Mouse (Mus musculus) CH12.LX (cell line): Measurements from ENCODE around the gene P2rx1. TPM values are rescaled to one million over a fixed set of nuclear protein-coding genes. Genes with fewer than 3 reads are reported as not detected.

Source experiments
- DNase-seq: peaks from one replicate; pipeline ENCODE4 v3.0.0-alpha.2; 2013; ENCODE audit errors: extremely low read depth
- H3K27ac ChIP-seq: 2 replicates; pipeline ENCODE4 v1.5.1; 2012; ENCODE audit warnings: low read depth, mild to moderate bottlenecking, control low read depth, moderate library complexity; ENCODE audit not compliant: insufficient read depth
- H3K27me3 ChIP-seq: replicated peaks from 2 replicates; pipeline ENCODE3; 2012; ENCODE audit warnings: inconsistent platforms
- H3K36me3 ChIP-seq, 2 experiments: replicated peaks in 1 of 2; 2 replicates each; pipeline versions ENCODE3 to v1.6.1; 2012; ENCODE audit warnings: inconsistent platforms in 1 of 2, low read length in 1 of 2, mild to moderate bottlenecking in 1 of 2, mixed read lengths in 1 of 2, moderate library complexity in 1 of 2; ENCODE audit not compliant: control insufficient read depth in 1 of 2, insufficient read depth in 1 of 2
- H3K4me1 ChIP-seq, 2 experiments: 2 replicates each; pipeline ENCODE4 v1.6.1; 2012; ENCODE audit warnings: inconsistent platforms in 1 of 2, moderate library complexity in 1 of 2; ENCODE audit not compliant: insufficient read depth in 2 of 2, control insufficient read depth in 1 of 2
- H3K4me2 ChIP-seq: 2 replicates; pipeline ENCODE4 v1.6.1; 2012; ENCODE audit warnings: low read depth, mild to moderate bottlenecking, control low read depth; ENCODE audit not compliant: poor library complexity, insufficient read depth, severe bottlenecking
- H3K4me3 ChIP-seq, 3 experiments: fragments of 150-350 bp in 1 of 3; sonication (generic) in 1 of 3; replicated peaks in 1 of 3; 2 replicates each; pipeline versions ENCODE3 to v1.5.1; 2011 to 2012; ENCODE audit warnings: low read depth in 2 of 3, low read length in 2 of 3, mild to moderate bottlenecking in 2 of 3, moderate library complexity in 2 of 3, control low read depth in 1 of 3, improper control_type of control experiment in 1 of 3, inconsistent platforms in 1 of 3, mixed read lengths in 1 of 3; ENCODE audit not compliant: poor library complexity in 1 of 3
- H3K79me2 ChIP-seq: replicated peaks from 2 replicates; pipeline ENCODE4 v1.6.1; 2012; ENCODE audit warnings: mild to moderate bottlenecking, moderate library complexity; ENCODE audit not compliant: control insufficient read depth, poor library complexity, insufficient read depth, severe bottlenecking; ENCODE audit errors: extremely low read depth
- H3K9ac ChIP-seq: 2 replicates; pipeline ENCODE4 v1.6.1; 2012; ENCODE audit warnings: low read depth, mild to moderate bottlenecking, control low read depth, moderate library complexity; ENCODE audit not compliant: insufficient read depth
- H3K9me3 ChIP-seq: replicated peaks from 2 replicates; pipeline ENCODE3; 2012; ENCODE audit warnings: low read length, inconsistent platforms, mixed read lengths
- BHLHE40 ChIP-seq: IDR thresholded peaks from 2 replicates; pipeline ENCODE4 v1.6.1; 2011; ENCODE audit warnings: mild to moderate bottlenecking, low read depth, low read length, improper control_type of control experiment
- CHD1 ChIP-seq: IDR thresholded peaks from 2 replicates; pipeline ENCODE4 v1.6.1; 2012; ENCODE audit warnings: low read depth, low read length, improper control_type of control experiment, inconsistent platforms
- CHD2 ChIP-seq: IDR thresholded peaks from 2 replicates; pipeline ENCODE4 v1.6.1; 2011; ENCODE audit warnings: low read length, improper control_type of control experiment
- CTCF ChIP-seq, 2 experiments: IDR thresholded peaks in 1 of 2; conservative IDR thresholded peaks in 1 of 2; 2 replicates each; pipeline ENCODE4 v1.5.1; 2011 to 2012; ENCODE audit warnings: low read depth in 2 of 2, low read length in 2 of 2, improper control_type of control experiment in 1 of 2, inconsistent platforms in 1 of 2, mild to moderate bottlenecking in 1 of 2, moderate library complexity in 1 of 2
- EP300 ChIP-seq: IDR thresholded peaks from 2 replicates; pipeline ENCODE4 v1.6.1; 2011; ENCODE audit warnings: low read length, improper control_type of control experiment
- ETS1 ChIP-seq: conservative IDR thresholded peaks from 2 replicates; pipeline ENCODE4 v1.6.1; 2012; ENCODE audit warnings: low read depth, mild to moderate bottlenecking, inconsistent platforms, low read length, improper control_type of control experiment, moderate library complexity
- GABPA ChIP-seq: IDR thresholded peaks from 2 replicates; pipeline ENCODE4 v1.6.1; 2012; ENCODE audit warnings: low read depth, low read length, improper control_type of control experiment, inconsistent platforms; ENCODE audit not compliant: insufficient replicate concordance
- HCFC1 ChIP-seq: IDR thresholded peaks from 2 replicates; pipeline ENCODE4 v1.6.1; 2012; ENCODE audit warnings: low read depth, mild to moderate bottlenecking, inconsistent platforms, low read length, improper control_type of control experiment
- IRF4 ChIP-seq: IDR thresholded peaks from 2 replicates; pipeline ENCODE4 v1.6.1; 2014; ENCODE audit warnings: low read depth, mild to moderate bottlenecking, inconsistent platforms, low read length, improper control_type of control experiment
- JUN ChIP-seq: IDR thresholded peaks from 2 replicates; pipeline ENCODE4 v1.6.1; 2011; ENCODE audit warnings: low read depth, mild to moderate bottlenecking, low read length, improper control_type of control experiment, moderate library complexity; ENCODE audit not compliant: insufficient read depth
- MAX ChIP-seq: IDR thresholded peaks from 2 replicates; pipeline ENCODE4 v1.6.1; 2011; ENCODE audit warnings: low read length, improper control_type of control experiment
- MAZ ChIP-seq: IDR thresholded peaks from 2 replicates; pipeline ENCODE4 v1.6.1; 2012; ENCODE audit warnings: low read depth, mild to moderate bottlenecking, inconsistent platforms, low read length, improper control_type of control experiment, moderate library complexity
- MXI1 ChIP-seq: IDR thresholded peaks from 2 replicates; pipeline ENCODE4 v1.6.1; 2011; ENCODE audit warnings: mild to moderate bottlenecking, low read depth, low read length, improper control_type of control experiment
- NRF1 ChIP-seq: IDR thresholded peaks from 2 replicates; pipeline ENCODE4 v1.6.1; 2014; ENCODE audit warnings: low read depth, mild to moderate bottlenecking, inconsistent platforms, low read length, improper control_type of control experiment, moderate library complexity
- PAX5 ChIP-seq: IDR thresholded peaks from 2 replicates; pipeline ENCODE4 v1.6.1; 2012; ENCODE audit warnings: low read length, inconsistent platforms, mixed read lengths
- RAD21 ChIP-seq: IDR thresholded peaks from 2 replicates; pipeline ENCODE4 v1.6.1; 2011; ENCODE audit warnings: low read depth, mild to moderate bottlenecking, low read length, improper control_type of control experiment, moderate library complexity
- RCOR1 ChIP-seq: conservative IDR thresholded peaks from 2 replicates; pipeline ENCODE4 v1.6.1; 2012; ENCODE audit warnings: low read depth, mild to moderate bottlenecking, inconsistent platforms, low read length, improper control_type of control experiment
- SIN3A ChIP-seq: IDR thresholded peaks from 2 replicates; pipeline ENCODE4 v1.6.1; 2012; ENCODE audit warnings: low read length, improper control_type of control experiment, inconsistent platforms
- SMC3 ChIP-seq: IDR thresholded peaks from 2 replicates; pipeline ENCODE4 v1.6.1; 2011; ENCODE audit warnings: low read depth, low read length, improper control_type of control experiment
- TBP ChIP-seq: conservative IDR thresholded peaks from 2 replicates; pipeline ENCODE4 v1.6.1; 2011; ENCODE audit warnings: low read depth, low read length, improper control_type of control experiment
- USF2 ChIP-seq: conservative IDR thresholded peaks from 2 replicates; pipeline ENCODE4 v1.6.1; 2011; ENCODE audit warnings: low read depth, low read length, improper control_type of control experiment
- ZC3H11A ChIP-seq: IDR thresholded peaks from 2 replicates; pipeline ENCODE4 v1.6.1; 2012; ENCODE audit warnings: low read depth, mild to moderate bottlenecking, inconsistent platforms, low read length, improper control_type of control experiment
- ZNF384 ChIP-seq: IDR thresholded peaks from 2 replicates; pipeline ENCODE4 v1.6.1; 2012; ENCODE audit warnings: low read depth, low read length, improper control_type of control experiment, inconsistent platforms
- dilution Hi-C: fragments of 300-500 bp; cut with MboI; formaldehyde crosslinking; loops from 2 replicates; pipeline ENCODE4 v1.14.3; 2020; ENCODE audit warnings: low sequenced_read_pairs; ENCODE audit not compliant: extremely low pct_unique_long_range_greater_than_20kb, extremely low pct_ligation_motif_present
- in situ Hi-C: fragments of 300-500 bp; cut with MboI; formaldehyde crosslinking; loops from 3 replicates; pipeline ENCODE4 v1.14.3; 2019; ENCODE audit warnings: low sequenced_read_pairs, low pct_ligation_motif_present, low pct_unique_long_range_greater_than_20kb, mixed read lengths
- polyA plus RNA-seq: library from polyadenylated mRNA; unstranded; fragments of >175 nt; gene quantifications from 2 replicates; pipeline ENCODE4 v1.2.1, GENCODE M21; 2012; ENCODE audit warnings: low read depth; ENCODE audit not compliant: insufficient read length
- total RNA-seq, 2 experiments: library from RNA; depleted of rRNA; stranded (reverse); fragments of 300-350 nt in 1 of 2; fragments of >200 nt in 1 of 2; gene quantifications; 2 replicates each; pipeline ENCODE4 v1.2.3; 2012 to 2014

P2rx1 gene
- total and polyA plus RNA-seq, 3 experiments, result 15.9 to 23.3 (median 21.5) TPM

GRCm38 (mm10) chr11:73037691-73038090, 38.8 kb downstream of the P2rx1 start:
- Histone ChIP-seq H3K9ac (no peak overlapping the region), H3K4me1 (peaks cover 26 to 39% of the 10 kb centered on the region in 2 experiments), H3K27ac (no peak overlapping the region), H3K27me3 (no peaks in the 10 kb centered on the region), H3K36me3 (peaks cover 21 to 65% of the 10 kb centered on the region in 2 experiments), H3K79me2 (no peaks in the 10 kb centered on the region), H3K9me3 (no peaks in the 10 kb centered on the region), H3K4me2 (no peak overlapping the region), H3K4me3 (no peak overlapping the region)
- peak; percentile 52 for DNase-seq
- dilution Hi-C loops, result no loop called here
- TF ChIP-seq TBP (no peak), CHD1 (no peak), IRF4 (no peak), ETS1 (peak; percentile 37; the same call in 1 of the 2 replicates), EP300 (no peak), MAZ (peak; percentile 69; the same call in 1 of the 2 replicates)
- in situ Hi-C loops, result no loop called here

- in situ Hi-C loops (no loop called here), dilution Hi-C loops (no loop called here)
- Histone ChIP-seq H3K27ac (no peak overlapping the region), H3K79me2 (no peaks in the 10 kb centered on the region), H3K27me3 (no peaks in the 10 kb centered on the region), H3K36me3 (peaks cover 15 to 50% of the 10 kb centered on the region in 2 experiments), H3K4me3 (no peak overlapping the region), H3K9me3 (no peaks in the 10 kb centered on the region), H3K9ac (no peak overlapping the region), H3K4me1 (peaks cover 31 to 54% of the 10 kb centered on the region in 2 experiments), H3K4me2 (no peak overlapping the region)
- TF ChIP-seq MAZ (no peak), CHD2 (no peak), SMC3 (peak; percentile 100), IRF4 (no peak; the same call in 1 of the 2 replicates), HCFC1 (no peak), ZC3H11A (peak; percentile 98), JUN (no peak), BHLHE40 (no peak), RCOR1 (0 out of 2 replicates have a peak, but pooled peaks have one; percentile 44), GABPA (no peak), PAX5 (no peak), ZNF384 (no peak), RAD21 (peak; percentile 99), USF2 (no peak), EP300 (no peak), SIN3A (peak; percentile 56), NRF1 (no peak), MXI1 (0 out of 2 replicates have a peak, but pooled peaks have one; percentile 14), MAX (0 out of 2 replicates have a peak, but pooled peaks have one; percentile 12), CTCF (conservative IDR thresholded peaks at IDR 0.05 in 1 of 2, IDR thresholded peaks at IDR 0.05 in 1 of 2; ENCODE audit: low read depth in 2 of 2, low read length in 2 of 2) (peak; percentile 84 to 99)
- peak; percentile 83 for DNase-seq
Observed at GRCm38 (mm10) chr11:73039102-73039799, 40.3 kb downstream of the P2rx1 start.
